Mouse (Mus musculus): ENCODE measurements at regions not wholly inside any gene's neighbourhood (a gene's known extent, or its start where the extent isn't known, plus 50 kb on each side); places are given as distances from the start of the nearest gene placed in this dataset.
"Not testable (repeated sequence)": the region's sequence is repeated elsewhere in the genome, so short reads cannot be mapped to it uniquely, and the experiment has no call there.

- no peak for DNase-seq
Observed at GRCm38 (mm10) chr3:53792541-53792940, 52.3 kb upstream of the Gm10985 start.

- no peak for DNase-seq
Observed at GRCm38 (mm10) chr3:53789706-53790105, 55.2 kb upstream of the Gm10985 start.

- no peak for DNase-seq
Observed at GRCm38 (mm10) chr3:53785201-53785600, 59.7 kb upstream of the Gm10985 start.

- no peak for DNase-seq
Observed at GRCm38 (mm10) chr3:53776668-53777067, 68.2 kb upstream of the Gm10985 start.

GRCm38 (mm10) chr3:53767601-53768000 is 77.3 kb upstream of the Gm10985 start:
- no peak for DNase-seq

GRCm38 (mm10) chr3:53763981-53764380 is 80.9 kb upstream of the Gm10985 start:
- DNase-seq = no peak

- peak; percentile 6 to 8 for DNase-seq
Observed at GRCm38 (mm10) chr3:53761514-53762075, 83.3 kb upstream of the Gm10985 start.

GRCm38 (mm10) chr3:53756115-53756853 is 88.6 kb upstream of the Gm10985 start:
- no peak for DNase-seq

- DNase-seq = no peak
Observed at GRCm38 (mm10) chr3:53737161-53737560, 80.0 kb upstream of the Frem2 start.

- not testable (repeated sequence) for DNase-seq
Observed at GRCm38 (mm10) chr3:53735607-53736006, 78.5 kb upstream of the Frem2 start.

- DNase-seq = peak; percentile 75 to 78
Observed at GRCm38 (mm10) chr3:53735147-53735546, 78.0 kb upstream of the Frem2 start.

GRCm38 (mm10) chr3:53730440-53730839 is 73.3 kb upstream of the Frem2 start:
- no peak for DNase-seq

GRCm38 (mm10) chr3:53729810-53730209 is 72.7 kb upstream of the Frem2 start:
- DNase-seq = peak; percentile 61 to 79

GRCm38 (mm10) chr3:53729131-53729530 is 72.0 kb upstream of the Frem2 start:
- no peak for DNase-seq

- no peak for DNase-seq
Observed at GRCm38 (mm10) chr3:53727737-53728136, 70.6 kb upstream of the Frem2 start.

GRCm38 (mm10) chr3:53707101-53707500 is 49.9 kb upstream of the Frem2 start:
- DNase-seq = no peak
